Mouse (Mus musculus) cortical plate, adult 2 months (tissue): ENCODE results near the gene Apela.

Experiments
- CTCF ChIP-seq: fragments of 200-500 bp; IDR thresholded peaks from 2 replicates; pipeline ENCODE4 v1.5.1; 2011; ENCODE audit warnings: mild to moderate bottlenecking, control low read depth, low read length; ENCODE audit not compliant: insufficient read depth; ENCODE audit errors: extremely low read depth
- POLR2A ChIP-seq: fragments of 200-500 bp; IDR thresholded peaks from 2 replicates; pipeline ENCODE4 v1.6.1; 2011; ENCODE audit warnings: mild to moderate bottlenecking, low read length, control low read depth; ENCODE audit not compliant: insufficient read depth; ENCODE audit errors: extremely low read depth

DNA sequence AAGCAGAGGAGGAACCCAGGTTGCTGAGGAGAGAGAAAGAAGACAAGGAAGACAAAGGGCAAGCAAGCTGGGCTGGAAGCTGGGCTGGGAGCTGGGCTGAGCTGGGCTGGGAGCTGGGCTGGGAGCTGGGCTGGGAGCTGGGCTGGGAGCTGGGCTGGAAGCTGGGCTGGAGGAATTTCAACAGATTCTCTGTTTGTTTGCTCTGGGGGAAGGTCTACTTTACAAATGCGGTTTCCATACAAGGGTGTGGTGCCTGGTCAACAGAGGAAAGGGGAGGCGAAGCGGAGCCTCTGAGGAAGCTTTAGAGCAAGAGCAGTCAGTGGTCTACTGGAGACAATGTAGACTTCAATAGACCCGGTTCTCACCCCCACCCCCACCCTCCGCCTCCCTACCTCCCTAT is 9.4 kb upstream of the Apela start:
- no peak for TF ChIP-seq CTCF
- no peak for TF ChIP-seq POLR2A
